ENCODE assay signal across 10 mouse cellular contexts in the genomic region with DNA sequence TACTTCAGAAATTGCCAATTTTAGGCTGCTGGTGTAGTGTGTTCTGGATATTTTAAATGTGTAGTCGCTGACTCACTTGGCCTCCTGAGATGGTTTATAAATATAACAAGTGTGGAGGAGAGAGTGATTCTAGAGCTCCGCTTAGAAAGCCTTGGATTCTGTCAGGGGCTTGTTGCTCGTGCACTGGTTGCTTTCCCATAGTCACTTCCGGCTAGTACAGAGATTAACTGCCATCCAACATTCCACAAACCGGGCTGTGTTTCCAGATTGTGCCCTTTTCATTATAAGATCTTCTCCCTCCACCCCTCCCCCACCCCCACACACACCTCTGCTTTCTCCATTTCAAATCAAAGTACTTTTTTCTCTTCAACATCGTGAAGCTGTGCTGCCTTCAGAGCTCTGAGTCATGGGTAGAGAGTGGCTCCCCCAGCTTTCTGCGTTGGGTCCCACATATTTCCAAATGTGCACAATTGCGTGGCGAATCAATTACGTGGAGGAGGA.
DNase-seq lines count a peak whose midpoint lies in the region; TF ChIP-seq lines count a peak whose summit lies in the region.
"Had no signal": no experiment of that assay in that cellular context is flagged by ENCODE, and none has a peak within 500 bp of the region (broad histone marks: within the 10 kb centered on the region; RNA-seq: fewer than 3 reads in every experiment).

No protein-coding gene starts in this region.

- WGBS in lung, adult 2 months: 67% methylated on average over 10 of the region's 10 CpGs
- WGBS in cerebellum, adult 2 months: 48% methylated on average over 10 of the region's 10 CpGs

- no peak for TF ChIP-seq CTCF in lung, adult 2 months (IDR thresholded peaks at IDR 0.05; ENCODE audit: insufficient read depth, low read length)
- no peak for TF ChIP-seq CTCF in embryonic fibroblast, embryonic 13.5 days (IDR thresholded peaks at IDR 0.05; ENCODE audit: borderline replicate concordance, insufficient read depth, low read length)
- TF ChIP-seq CTCF in cerebellum, adult 2 months (IDR thresholded peaks at IDR 0.05; ENCODE audit: borderline replicate concordance, insufficient read depth, low read depth, low read length): no peak

- H3K27me3 ChIP-seq in cerebellum, adult 2 months (ENCODE audit: control insufficient read depth, insufficient read depth, low read length): no peaks in the 10 kb centered on the region
- H3K27me3 ChIP-seq: hindbrain, embryonic 15.5 days had no signal

- H3K4me3 ChIP-seq in lung, adult 2 months (replicated peaks; ENCODE audit: extremely low read depth, low read depth, low read length): no peak overlapping the region
- no peak overlapping the region for H3K4me3 ChIP-seq in embryonic fibroblast, embryonic 13.5 days (ENCODE audit: insufficient read depth, low read length)
- H3K4me3 ChIP-seq in cerebellum, adult 2 months (replicated peaks; ENCODE audit: insufficient read depth, low read depth, low read length): no peak overlapping the region
- H3K4me3 ChIP-seq: hindbrain, embryonic 15.5 days had no signal

- H3K4me1 ChIP-seq in lung, adult 2 months (ENCODE audit: control insufficient read depth, insufficient read depth, low read length): no peaks in the 10 kb centered on the region
- H3K4me1 ChIP-seq in embryonic fibroblast, embryonic 13.5 days (ENCODE audit: control insufficient read depth, insufficient read depth, low read length): no peaks in the 10 kb centered on the region
- H3K4me1 ChIP-seq in cerebellum, adult 2 months (ENCODE audit: control insufficient read depth, insufficient read depth, low read length): no peaks in the 10 kb centered on the region
- H3K4me1 ChIP-seq: hindbrain, embryonic 15.5 days had no signal

- TF ChIP-seq POLR2A in lung, adult 2 months (IDR thresholded peaks at IDR 0.05; ENCODE audit: borderline replicate concordance, extremely low read depth, low read depth, low read length): no peak
- no peak for TF ChIP-seq POLR2A in embryonic fibroblast, embryonic 13.5 days (IDR thresholded peaks at IDR 0.05; ENCODE audit: low read depth, low read length)
- no peak for TF ChIP-seq POLR2A in cerebellum, adult 2 months (IDR thresholded peaks at IDR 0.05; ENCODE audit: borderline replicate concordance, insufficient read depth, low read length)

- H3K27ac ChIP-seq in embryonic fibroblast, embryonic 13.5 days (ENCODE audit: insufficient read depth, low read length): peak overlapping the region; percentile 50; the same call in 1 of the 2 replicates
- no peak overlapping the region for H3K27ac ChIP-seq in cerebellum, adult 2 months (ENCODE audit: insufficient read depth, low read length)
- H3K27ac ChIP-seq: hindbrain, embryonic 15.5 days had no signal

- peak; percentile 2 for DNase-seq in lung, adult 2 months
- no peak for DNase-seq in lung, postnatal 10 days
- peak; percentile 30 for DNase-seq in layer of hippocampus, adult 9-10 months (ENCODE audit: low spot score)
- DNase-seq in right cerebral cortex, postnatal 10 days (ENCODE audit: low spot score in 2 of 2): peak; percentile 30 to 54
- DNase-seq in cerebellum, adult 2 months: no peak
- no peak for DNase-seq in adrenal gland, adult 2 months
- DNase-seq: cerebellum, postnatal 10 days; kidney, adult 8-10 months had no signal

Comparison
In these comparisons a context has a peak if more than half of its experiments do, and no peak if none do; other contexts are left out.
1. DNase-seq: peak in lung, adult 2 months (single experiment), layer of hippocampus, adult 9-10 months (single experiment) and right cerebral cortex, postnatal 10 days (2 of 2); none in lung, postnatal 10 days (single experiment), cerebellum, adult 2 months (0 of 2) and adrenal gland, adult 2 months (single experiment).